In the genomic region with DNA sequence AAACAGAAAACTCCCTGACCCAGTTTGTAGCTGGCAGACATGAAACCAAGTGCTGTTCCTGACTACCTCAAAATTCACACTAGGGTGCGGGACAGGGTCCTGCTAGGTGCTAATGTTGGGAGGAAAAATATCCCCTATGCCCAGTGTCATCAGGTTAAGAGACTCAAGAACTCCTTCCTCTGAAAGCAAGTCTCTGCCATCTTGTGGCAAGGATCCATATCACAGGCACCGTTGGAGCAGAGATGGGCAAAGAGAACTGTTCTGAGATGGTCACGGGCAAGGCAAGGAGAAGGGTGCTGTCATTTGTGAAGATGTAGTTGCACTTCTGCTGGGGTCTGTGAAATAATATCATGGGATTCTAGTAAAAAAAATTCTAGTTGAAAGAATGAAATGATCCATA, we compare ENCODE assay signal across 9 mouse cellular contexts. TPM values are rescaled to one million over a fixed set of nuclear protein-coding genes. Genes with fewer than 3 reads are reported as not detected.
DNase-seq lines count a peak whose midpoint lies in the region.
"Had no signal": no experiment of that assay in that cellular context is flagged by ENCODE, and none has a peak within 500 bp of the region (broad histone marks: within the 10 kb centered on the region; RNA-seq: fewer than 3 reads in every experiment).

No protein-coding gene starts in this region.

- H3K4me1 ChIP-seq in limb, embryonic 10.5 days = peaks cover 4% of the 10 kb centered on the region; the same call in 1 of the 2 replicates
- H3K4me1 ChIP-seq: neural tube, embryonic 12.5 days had no signal

- WGBS in limb, embryonic 10.5 days = 56% methylated on average over 3 of the region's 3 CpGs

- H3K27ac ChIP-seq in limb, embryonic 10.5 days = no peak overlapping the region
- H3K27ac ChIP-seq: neural tube, embryonic 12.5 days had no signal

- H3K36me3 ChIP-seq in limb, embryonic 10.5 days = no peaks in the 10 kb centered on the region
- H3K36me3 ChIP-seq: neural tube, embryonic 12.5 days had no signal

- DNase-seq in gastrocnemius, adult 18-20 months (ENCODE audit: low spot score) = peak; percentile 3
- DNase-seq in gastrocnemius, postnatal 4 days (ENCODE audit: low spot score in 2 of 2) = no peak
- peak; percentile 21 for DNase-seq in thymus, postnatal 4 days
- no peak for DNase-seq in thymus, postnatal 0 days (ENCODE audit: low spot score)
- peak; percentile 12 for DNase-seq in embryo, embryonic 9.5 days (ENCODE audit: extremely low spot score)
- DNase-seq in layer of hippocampus, adult 11-12 months (ENCODE audit: low spot score) = peak; percentile 62
- peak; percentile 71 for DNase-seq in lung, postnatal 36 days
- no peak for DNase-seq in limb, embryonic 10.5 days (ENCODE audit: low spot score)

- H3K27me3 ChIP-seq in limb, embryonic 10.5 days (ENCODE audit: low read depth, poor library complexity, severe bottlenecking) = no peaks in the 10 kb centered on the region
- H3K27me3 ChIP-seq: neural tube, embryonic 12.5 days had no signal

- H3K4me3 ChIP-seq in limb, embryonic 10.5 days = no peak overlapping the region
- H3K4me3 ChIP-seq: neural tube, embryonic 12.5 days had no signal

- no peaks in the 10 kb centered on the region for H3K9me3 ChIP-seq in limb, embryonic 10.5 days (replicated peaks)
- H3K9me3 ChIP-seq: neural tube, embryonic 12.5 days had no signal

RNA-seq across cellular contexts. Expression of a gene that starts 44.9 kb away (rescaled TPM):
- 1 to 10 TPM; 2.3 to 3.6 TPM for total RNA-seq in gastrocnemius, adult 18-20 months (2021)
- 10 to 100 TPM; 18.0 to 18.7 TPM for total RNA-seq in gastrocnemius, postnatal 4 days (2021)
- polyA plus RNA-seq in thymus, postnatal 0 days (2015; fragmentation: Nextera tagmentation; extraction: Ambion mirVana) = 6.4 and 7.2 TPM in 2 replicates
- 6.3 and 10.3 TPM in 2 replicates for polyA plus RNA-seq in limb, embryonic 10.5 days (2016; fragmentation: Nextera tagmentation; extraction: Ambion mirVana)

Comparison
In these comparisons a context has a peak if more than half of its experiments do, and no peak if none do; other contexts are left out.
1. DNase-seq: peak in gastrocnemius, adult 18-20 months (single experiment), thymus, postnatal 4 days (single experiment), embryo, embryonic 9.5 days (single experiment), layer of hippocampus, adult 11-12 months (single experiment) and lung, postnatal 36 days (single experiment); none in gastrocnemius, postnatal 4 days (0 of 2), thymus, postnatal 0 days (single experiment) and limb, embryonic 10.5 days (single experiment).
2. RNA of a gene that starts 44.9 kb away (total RNA-seq): 18.0 to 18.7 TPM in gastrocnemius, postnatal 4 days; 2.3 to 3.6 TPM in gastrocnemius, adult 18-20 months; every median in the first group is over 4 times any median in the second.